Mouse (Mus musculus) hindbrain, embryonic 10.5 days (tissue): ENCODE results near the gene Slc25a45. TPM values are rescaled to one million over a fixed set of nuclear protein-coding genes. Genes with fewer than 3 reads are reported as not detected.

ENCODE experiments used
- DNase-seq: peaks from one replicate; pipeline ENCODE4 v3.0.0-alpha.2; 2017; ENCODE audit warnings: low spot score
- H3K27ac ChIP-seq: fragments of 300-500 bp; sonication (generic); 2 replicates; pipeline ENCODE4 v1.5.1; 2016; ENCODE audit warnings: mild to moderate bottlenecking, moderate library complexity
- H3K27me3 ChIP-seq: fragments of 300-500 bp; sonication (generic); 2 replicates; pipeline ENCODE4 v1.6.1; 2016; ENCODE audit warnings: mild to moderate bottlenecking; ENCODE audit not compliant: poor library complexity, insufficient read depth, severe bottlenecking
- H3K36me3 ChIP-seq: fragments of 300-500 bp; sonication (generic); 2 replicates; pipeline ENCODE4 v1.6.1; 2016; ENCODE audit warnings: mild to moderate bottlenecking, moderate library complexity
- H3K4me1 ChIP-seq: fragments of 300-500 bp; sonication (generic); replicated peaks from 2 replicates; pipeline ENCODE4 v1.6.1; 2016; ENCODE audit warnings: mild to moderate bottlenecking
- H3K4me3 ChIP-seq: fragments of 300-500 bp; sonication (generic); 2 replicates; pipeline ENCODE4 v1.5.1; 2016; ENCODE audit warnings: mild to moderate bottlenecking, moderate library complexity
- H3K9me3 ChIP-seq: fragments of 300-500 bp; sonication (generic); 2 replicates; pipeline ENCODE4 v1.6.1; 2016; ENCODE audit warnings: mild to moderate bottlenecking, moderate library complexity
- WGBS: fragments of 180-500 bp; shearing (Covaris S2); methylation state at CpG from one replicate; pipeline ENCODE4 v1.1.7; 2016; 5-methylcytosine and 5-hydroxymethylcytosine counted together
- polyA plus RNA-seq: library from polyadenylated mRNA; unstranded; fragments of >200 nt; fragmentation: Nextera tagmentation; extraction: Ambion mirVana; gene quantifications from 2 replicates; pipeline ENCODE4 v1.2.1, GENCODE M21; 2016

Slc25a45 gene
- polyA plus RNA-seq, 1 experiment from 2014 or later: 2.8 TPM

DNA sequence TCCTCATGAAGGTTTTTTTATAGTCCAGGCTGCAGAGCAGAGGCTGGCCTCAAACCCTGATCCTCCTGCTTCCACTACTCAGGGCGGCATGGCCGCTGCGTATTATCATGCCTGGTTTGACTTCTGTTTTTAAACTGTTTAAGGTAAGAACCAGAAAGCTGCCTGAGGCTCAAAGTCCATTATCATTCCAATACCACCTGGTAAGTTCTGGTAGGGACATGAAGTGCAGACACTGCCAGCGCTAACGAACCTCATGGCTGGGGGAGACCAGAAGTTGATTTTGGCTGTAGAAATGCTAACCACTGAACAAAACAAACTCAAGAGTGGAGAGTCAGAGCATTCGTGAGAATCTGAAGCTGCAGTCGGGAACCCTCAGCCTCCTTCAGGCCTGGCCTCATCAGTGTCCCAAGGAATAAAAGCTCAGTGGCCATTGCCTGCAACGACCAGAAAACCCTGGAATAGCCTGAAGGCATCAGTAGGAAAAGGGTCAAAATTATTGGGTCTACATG is 41.6 kb upstream of the Slc25a45 start:
- Histone ChIP-seq H3K4me3 (no peak overlapping the region), H3K36me3 (no peaks in the 10 kb centered on the region), H3K27ac (no peak overlapping the region), H3K9me3 (no peaks in the 10 kb centered on the region), H3K27me3 (no peaks in the 10 kb centered on the region), H3K4me1 (peaks cover 30% of the 10 kb centered on the region)
- DNase-seq: no peak
- WGBS: 74% methylated on average over 8 of the region's 8 CpGs

DNA sequence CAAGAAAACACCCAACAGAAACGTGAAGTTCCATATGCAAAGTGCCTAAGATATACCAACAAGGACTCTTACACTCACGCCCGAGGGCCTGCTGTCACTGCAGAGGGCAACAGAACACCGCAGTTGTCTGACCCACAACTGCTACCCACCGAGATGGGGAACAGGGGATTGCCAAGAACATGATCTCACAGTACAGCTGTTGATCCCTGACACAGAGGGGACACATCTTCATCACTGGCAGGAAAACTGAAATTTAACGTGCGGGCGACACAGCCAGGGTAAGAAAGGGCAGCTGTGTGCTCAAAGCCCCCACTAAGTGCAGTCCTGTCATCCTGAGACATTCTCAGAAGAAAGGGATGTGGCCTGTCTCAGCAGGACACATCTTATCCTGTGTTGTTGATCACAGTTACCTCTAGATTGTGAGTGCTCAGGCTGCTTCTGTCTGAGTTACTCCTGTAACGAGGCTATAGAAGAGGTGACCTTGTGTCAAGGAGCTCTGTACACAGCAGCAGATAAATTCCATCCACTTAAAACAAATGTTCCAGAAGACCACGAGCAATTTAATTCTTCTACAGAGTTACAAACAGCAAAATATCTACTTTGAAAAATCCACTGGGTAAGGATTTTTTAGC is 40.6 kb upstream of the Slc25a45 start:
- 75% methylated on average over 10 of the region's 10 CpGs for WGBS
- H3K4me3 ChIP-seq: no peak overlapping the region
- H3K36me3 ChIP-seq: no peaks in the 10 kb centered on the region
- DNase-seq: no peak
- peaks cover 41% of the 10 kb centered on the region for H3K4me1 ChIP-seq
- H3K27me3 ChIP-seq: no peaks in the 10 kb centered on the region
- H3K27ac ChIP-seq: no peak overlapping the region
- H3K9me3 ChIP-seq: no peaks in the 10 kb centered on the region

DNA sequence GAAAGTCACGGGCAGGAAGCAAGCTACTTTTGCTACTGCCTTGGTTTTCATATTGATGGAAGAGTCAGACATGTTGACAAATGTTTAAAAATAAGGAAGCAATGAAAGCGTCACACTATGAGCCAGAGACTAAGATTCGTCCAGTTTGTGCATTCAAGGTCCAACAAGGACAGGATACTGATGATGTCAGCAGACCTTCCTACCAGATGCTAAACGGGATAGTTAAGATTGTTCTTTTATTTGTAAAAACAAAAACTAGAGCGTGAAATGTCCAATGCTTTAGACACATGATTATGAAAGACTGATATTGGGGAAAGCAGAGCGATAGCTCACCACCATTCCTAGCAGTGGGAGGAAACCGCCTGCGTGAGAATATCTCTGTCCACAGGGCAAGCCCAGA is 40.0 kb upstream of the Slc25a45 start:
- Histone ChIP-seq H3K4me1 (peaks cover 46% of the 10 kb centered on the region), H3K27ac (no peak overlapping the region), H3K27me3 (no peaks in the 10 kb centered on the region), H3K4me3 (no peak overlapping the region), H3K9me3 (no peaks in the 10 kb centered on the region), H3K36me3 (no peaks in the 10 kb centered on the region)
- WGBS: 90% methylated on average over 8 of the region's 8 CpGs
- DNase-seq: no peak

DNA sequence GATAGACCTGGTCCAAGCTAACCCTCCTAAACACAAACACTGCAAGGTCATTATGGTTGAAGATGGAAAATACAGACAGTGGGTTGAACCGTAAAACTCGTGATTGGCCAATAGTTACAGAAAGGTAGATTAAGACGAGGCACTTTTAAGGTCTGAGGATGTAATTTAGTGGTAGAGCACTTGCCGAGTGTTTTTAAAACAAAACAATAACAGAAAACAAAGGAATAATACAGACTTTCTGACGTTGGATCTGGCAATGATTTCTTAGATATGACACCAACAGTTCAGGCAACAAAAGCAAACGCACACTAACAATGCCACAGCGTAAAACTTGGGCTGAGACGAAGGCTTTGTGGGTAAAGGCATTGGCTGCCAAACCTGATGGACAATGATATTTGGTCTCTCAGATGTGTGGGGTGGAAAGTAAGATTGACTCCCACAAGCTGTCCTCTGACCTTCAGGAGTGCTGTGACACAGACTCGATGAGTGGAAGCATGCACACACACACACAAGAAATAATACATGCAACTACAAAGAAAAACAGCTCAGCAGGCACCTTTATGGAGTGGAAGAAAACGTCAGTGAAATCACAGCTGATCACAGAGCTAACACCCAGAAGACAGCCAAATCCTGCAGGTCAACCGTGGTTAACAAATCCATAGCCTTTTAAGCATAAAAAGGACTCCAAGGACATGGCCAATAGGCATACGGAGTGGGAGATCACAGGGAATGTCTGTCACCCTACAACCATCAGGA is 39.3 kb upstream of the Slc25a45 start:
- no peaks in the 10 kb centered on the region for H3K9me3 ChIP-seq
- H3K4me1 ChIP-seq: peaks cover 53% of the 10 kb centered on the region
- H3K27me3 ChIP-seq: no peaks in the 10 kb centered on the region
- no peaks in the 10 kb centered on the region for H3K36me3 ChIP-seq
- WGBS: 82% methylated on average over 12 of the region's 12 CpGs
- peak overlapping the region; percentile 50; the same call in 1 of the 2 replicates for H3K27ac ChIP-seq
- no peak for DNase-seq
- H3K4me3 ChIP-seq: no peak overlapping the region

DNA sequence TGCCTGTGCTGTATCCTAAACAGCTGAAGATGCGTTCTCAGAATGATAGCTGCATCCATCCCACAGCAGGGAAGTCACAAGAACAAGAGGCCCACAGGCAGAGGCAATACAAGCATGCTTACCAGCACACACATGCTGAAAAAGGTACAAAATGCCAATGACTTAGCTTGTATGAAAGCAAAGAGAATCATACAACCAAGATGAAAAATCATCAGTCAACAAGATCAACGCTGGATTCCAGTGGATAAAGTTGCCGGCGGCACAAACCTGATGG is 38.8 kb upstream of the Slc25a45 start:
- no peaks in the 10 kb centered on the region for H3K36me3 ChIP-seq
- H3K27me3 ChIP-seq: no peaks in the 10 kb centered on the region
- H3K9me3 ChIP-seq: no peaks in the 10 kb centered on the region
- no peak overlapping the region for H3K4me3 ChIP-seq
- 86% methylated on average over 4 of the region's 4 CpGs for WGBS
- H3K27ac ChIP-seq: peak overlapping the region; percentile 50; the same call in 1 of the 2 replicates
- peaks cover 59% of the 10 kb centered on the region for H3K4me1 ChIP-seq
- no peak for DNase-seq

DNA sequence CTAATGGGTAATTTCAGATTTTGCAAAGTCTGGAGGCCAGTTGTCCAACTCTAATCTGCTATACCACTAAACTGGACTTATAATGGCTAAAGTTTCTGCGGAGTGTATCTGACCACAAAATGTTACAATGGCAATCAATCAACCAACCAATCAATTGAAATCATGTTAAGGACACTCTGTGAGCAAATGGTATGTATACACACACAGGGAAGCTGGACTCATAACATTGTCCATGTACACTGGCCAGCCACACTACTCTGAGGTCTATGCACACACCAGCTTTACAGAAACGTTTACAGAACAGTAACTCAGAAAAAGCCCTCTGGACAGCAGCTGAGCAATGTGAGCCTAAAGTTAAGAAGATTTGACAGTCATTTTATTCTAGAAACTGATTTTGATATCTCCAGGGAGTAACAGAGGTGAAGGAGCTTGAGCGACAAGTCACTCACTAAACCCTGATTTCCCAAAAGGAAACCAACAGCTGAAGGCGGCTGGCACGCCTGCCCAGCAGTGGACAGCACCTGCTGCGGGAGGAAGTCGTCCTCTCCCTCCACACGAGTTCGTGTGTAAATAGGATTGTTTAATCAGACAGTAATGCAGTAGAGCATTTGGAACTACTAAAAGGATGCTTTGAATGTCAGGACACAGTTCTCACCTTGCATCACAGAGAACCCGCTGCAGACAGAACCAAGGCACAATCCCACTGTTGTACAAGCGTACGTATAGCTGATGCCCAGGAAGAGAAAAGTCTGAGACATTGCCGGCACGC is 38.1 kb upstream of the Slc25a45 start:
- Histone ChIP-seq H3K4me1 (peaks cover 65% of the 10 kb centered on the region), H3K27ac (no peak overlapping the region), H3K27me3 (no peaks in the 10 kb centered on the region), H3K4me3 (no peak overlapping the region), H3K9me3 (no peaks in the 10 kb centered on the region), H3K36me3 (no peaks in the 10 kb centered on the region)
- WGBS: 85% methylated on average over 14 of the region's 14 CpGs
- DNase-seq: no peak

DNA sequence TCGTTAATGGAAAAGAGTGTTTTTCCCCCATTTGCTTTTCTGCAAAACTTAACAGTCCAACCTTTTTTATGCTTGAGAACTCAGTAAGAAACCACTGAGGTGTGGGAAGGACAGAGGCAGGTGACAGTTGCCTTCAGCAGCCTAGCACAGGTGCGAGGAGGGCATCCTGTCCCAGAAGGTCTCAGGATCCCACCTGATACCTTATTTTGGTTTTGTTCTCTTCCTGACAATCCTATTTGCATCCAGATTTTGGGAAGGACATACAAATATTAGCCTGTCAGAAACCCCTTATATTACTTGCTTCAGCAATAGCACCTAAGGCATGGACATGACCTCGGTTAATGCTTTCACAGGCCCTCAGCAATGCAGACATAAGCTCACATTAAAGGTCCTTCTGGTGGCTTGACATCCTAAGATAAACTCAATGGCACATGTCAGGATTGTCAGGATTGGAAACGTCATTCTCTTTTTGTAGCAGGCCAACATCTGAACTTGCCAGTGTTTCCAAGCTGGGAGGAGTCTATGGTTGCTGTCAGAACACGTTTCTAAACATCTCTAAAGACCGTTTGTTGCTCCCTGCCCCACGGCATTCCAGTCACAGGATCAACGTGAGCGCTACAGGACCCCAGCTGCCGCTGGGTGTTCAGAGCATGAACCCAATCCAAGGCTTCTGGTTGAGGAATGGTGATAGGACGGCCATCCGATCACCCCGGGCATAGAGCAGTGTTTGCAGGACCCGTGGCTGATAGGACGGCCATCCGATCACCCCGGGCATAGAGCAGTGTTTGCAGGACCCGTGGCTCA is 37.3 kb upstream of the Slc25a45 start:
- H3K36me3 ChIP-seq: no peaks in the 10 kb centered on the region
- H3K27me3 ChIP-seq: no peaks in the 10 kb centered on the region
- peak overlapping the region; percentile 72; the same call in 1 of the 2 replicates for H3K27ac ChIP-seq
- WGBS: 81% methylated on average over 18 of the region's 18 CpGs
- peaks cover 73% of the 10 kb centered on the region for H3K4me1 ChIP-seq
- no peak overlapping the region for H3K4me3 ChIP-seq
- DNase-seq: no peak
- no peaks in the 10 kb centered on the region for H3K9me3 ChIP-seq

DNA sequence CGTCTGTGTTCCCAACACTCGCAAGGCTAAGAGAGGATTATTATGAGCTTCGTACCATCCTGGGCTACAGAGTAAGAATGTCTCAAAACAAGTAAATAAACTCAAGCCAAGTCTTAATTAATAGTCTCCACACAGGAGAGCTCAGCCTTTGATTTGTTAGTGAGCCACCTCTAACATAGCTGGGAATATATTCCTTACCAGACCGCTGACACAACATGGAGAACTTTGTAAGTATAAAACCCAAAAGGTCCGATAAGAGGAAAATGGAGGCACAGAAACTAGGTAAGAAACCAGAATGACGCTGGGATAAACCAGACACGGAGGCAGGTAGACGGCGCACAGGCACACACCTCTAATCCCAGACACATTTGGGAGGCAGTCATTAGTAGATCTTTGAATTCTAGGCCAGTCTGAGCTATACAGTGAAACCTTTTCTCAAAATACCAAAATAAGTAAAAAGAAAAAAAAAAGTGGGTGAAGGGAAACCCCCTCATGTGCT is 36.7 kb upstream of the Slc25a45 start:
- H3K27ac ChIP-seq: peak overlapping the region; percentile 96
- no peak overlapping the region for H3K4me3 ChIP-seq
- WGBS: 91% methylated on average over 9 of the region's 9 CpGs
- peaks cover 76% of the 10 kb centered on the region for H3K4me1 ChIP-seq
- no peaks in the 10 kb centered on the region for H3K27me3 ChIP-seq
- H3K36me3 ChIP-seq: no peaks in the 10 kb centered on the region
- no peaks in the 10 kb centered on the region for H3K9me3 ChIP-seq
- no peak for DNase-seq

DNA sequence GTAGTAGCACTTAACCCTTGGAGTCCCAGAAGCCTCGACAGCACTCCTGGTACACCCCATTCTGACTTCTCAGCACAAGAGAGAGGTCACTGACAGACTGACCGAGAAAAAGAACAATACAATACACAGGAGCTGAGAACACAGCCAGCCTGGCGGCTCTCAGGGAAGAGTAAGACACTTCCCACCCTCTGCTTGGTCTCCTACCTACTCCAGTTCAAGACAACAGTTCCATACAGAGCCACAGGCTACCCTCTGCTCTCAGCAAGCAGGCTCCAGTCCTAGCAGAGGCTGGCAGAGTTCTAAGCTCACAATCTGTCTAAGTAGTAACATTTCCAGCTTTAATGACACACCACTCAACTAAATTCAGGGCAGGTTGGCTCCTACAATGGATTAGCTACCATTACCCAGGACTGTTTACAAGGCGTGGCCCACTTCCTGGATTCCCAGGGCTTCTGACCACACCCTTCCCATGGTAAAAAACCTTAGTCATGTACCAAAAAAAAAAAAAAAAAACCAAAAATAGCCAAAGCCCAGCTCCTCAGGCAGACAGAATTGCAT is 36.1 kb upstream of the Slc25a45 start:
- Histone ChIP-seq H3K9me3 (no peaks in the 10 kb centered on the region), H3K36me3 (no peaks in the 10 kb centered on the region), H3K27me3 (no peaks in the 10 kb centered on the region), H3K4me1 (peaks cover 81% of the 10 kb centered on the region), H3K27ac (peak overlapping the region; percentile 96), H3K4me3 (0 out of 2 replicates have a peak overlapping the region, but pooled peaks have one; percentile 11)
- no peak for DNase-seq
- 49% methylated on average over 4 of the region's 4 CpGs for WGBS

DNA sequence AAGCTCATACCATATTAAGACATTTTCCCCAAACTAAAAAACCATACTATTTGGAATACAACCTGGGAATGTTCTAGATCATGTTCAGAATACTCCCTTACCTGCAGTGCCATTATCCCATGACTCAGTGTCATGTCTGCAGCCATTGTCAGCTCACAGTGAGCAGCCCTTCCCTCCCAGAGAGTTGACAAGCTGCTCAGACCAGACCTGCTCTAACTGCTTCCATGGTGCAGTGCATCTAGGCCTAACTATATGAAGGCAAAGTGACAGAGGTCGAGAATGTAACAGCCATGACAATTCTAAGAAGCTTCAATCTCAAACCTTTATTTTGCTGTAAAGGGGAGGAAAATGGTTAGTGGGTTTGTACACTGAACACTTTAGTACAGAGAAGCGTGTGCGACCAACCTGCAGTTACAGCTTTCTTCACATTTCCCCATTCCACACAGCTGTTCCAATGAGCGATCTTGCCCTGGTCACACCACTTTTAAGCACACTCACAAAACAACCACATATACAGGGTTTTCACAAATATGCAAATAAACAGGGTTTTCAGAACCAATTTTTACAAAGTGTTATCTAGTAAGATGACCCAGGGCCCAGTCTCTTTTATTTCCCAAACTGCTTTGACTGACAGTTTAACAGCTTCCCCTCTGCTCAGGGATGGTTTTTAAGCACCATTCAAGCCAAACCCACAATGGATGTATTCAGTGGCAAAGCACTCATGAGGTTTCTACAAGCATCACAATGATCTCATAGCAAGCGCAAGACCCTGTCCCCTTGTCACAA is 35.4 kb upstream of the Slc25a45 start:
- 43% methylated on average over 5 of the region's 5 CpGs for WGBS
- H3K4me1 ChIP-seq: peaks cover 86% of the 10 kb centered on the region
- peak overlapping the region; percentile 48 for H3K4me3 ChIP-seq

DNA sequence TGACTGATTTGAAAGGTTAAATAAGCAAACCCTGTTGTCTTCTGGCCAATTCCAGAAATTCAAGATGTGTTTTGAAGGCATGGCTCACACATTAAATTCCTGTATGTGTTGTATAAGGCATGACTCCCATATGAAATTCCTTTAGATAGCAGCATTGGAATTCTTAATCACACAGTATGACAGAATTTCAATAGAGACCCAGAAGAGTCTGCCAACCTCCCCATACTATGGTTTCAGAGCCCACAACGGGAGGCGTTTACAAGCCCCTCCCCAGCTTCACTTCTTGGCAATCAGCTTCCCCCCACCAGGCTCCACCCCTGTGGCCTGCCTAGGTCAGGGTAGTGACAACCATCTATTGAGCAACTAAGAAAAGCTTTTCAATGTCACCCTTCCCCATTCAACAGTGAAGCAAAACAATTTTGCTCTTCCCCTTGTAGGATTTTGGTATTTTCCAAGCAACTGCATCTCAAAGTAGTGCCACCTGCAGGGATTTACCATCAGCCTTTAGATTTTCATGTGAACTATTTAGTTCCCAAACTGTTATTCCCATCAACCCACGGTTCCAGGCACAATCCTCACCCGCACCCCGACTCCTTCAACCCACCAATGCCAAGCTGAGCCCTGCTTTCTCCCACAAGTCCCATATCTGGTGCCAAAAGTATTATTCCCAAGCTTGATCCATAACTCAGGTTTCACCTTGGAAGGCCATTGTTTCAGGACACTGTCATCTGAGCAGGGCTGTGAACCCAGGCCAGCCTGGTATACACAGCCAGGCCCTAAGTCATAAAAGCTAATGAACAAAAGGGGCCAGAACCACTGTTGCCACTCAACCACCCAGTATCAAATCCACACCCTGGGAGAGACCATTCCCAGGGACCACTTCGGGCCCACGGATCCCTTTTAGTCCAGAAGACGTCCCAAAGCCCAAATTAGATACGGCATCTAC is 34.5 kb upstream of the Slc25a45 start:
- Histone ChIP-seq H3K27ac (peak overlapping the region; percentile 96), H3K9me3 (no peaks in the 10 kb centered on the region), H3K4me1 (peaks cover 95% of the 10 kb centered on the region), H3K27me3 (no peaks in the 10 kb centered on the region), H3K36me3 (no peaks in the 10 kb centered on the region), H3K4me3 (peak overlapping the region; percentile 48)
- WGBS: 59% methylated on average over 9 of the region's 9 CpGs
- DNase-seq: peak; percentile 52

More for the DNA sequence above, 35.4 kb upstream of the Slc25a45 start:
- H3K27ac ChIP-seq: peak overlapping the region; percentile 96
- no peak for DNase-seq
- H3K36me3 ChIP-seq: no peaks in the 10 kb centered on the region
- H3K9me3 ChIP-seq: no peaks in the 10 kb centered on the region
- H3K27me3 ChIP-seq: no peaks in the 10 kb centered on the region
